Mouse (Mus musculus): ENCODE data around the gene Gtf2h1. TPM values are rescaled to one million over a fixed set of nuclear protein-coding genes. Genes with fewer than 3 reads are reported as not detected.

Gene Gtf2h1
- polyA plus RNA-seq, 1 experiment = 6.9 TPM

- DNase-seq (ENCODE audit: low read depth, low spot score) = no peak
- WGBS = 1% methylated on average over 51 of the region's 51 CpGs
Observed at GRCm38 (mm10) chr7:46845211-46845977, 49.5 kb downstream of the Gtf2h1 start.

GRCm38 (mm10) chr7:46845978-46846485 is 50.1 kb downstream of the Gtf2h1 start:
- WGBS = 0% methylated on average over 36 of the region's 36 CpGs
- no peak for DNase-seq (ENCODE audit: low read depth, low spot score)

GRCm38 (mm10) chr7:46846486-46847244 is 50.8 kb downstream of the Gtf2h1 start:
- no peak for DNase-seq (ENCODE audit: low read depth, low spot score)
- WGBS = 2% methylated on average over 28 of the region's 28 CpGs

- DNase-seq (ENCODE audit: low read depth, low spot score) = no peak
- 84% methylated on average over 5 of the region's 5 CpGs for WGBS
Observed at GRCm38 (mm10) chr7:46849287-46849686, 53.4 kb downstream of the Gtf2h1 start.

GRCm38 (mm10) chr7:46851026-46851425 is 55.1 kb downstream of the Gtf2h1 start:
- no peak for DNase-seq (ENCODE audit: low read depth, low spot score)
- WGBS = 83% methylated on average over 7 of the region's 7 CpGs

GRCm38 (mm10) chr7:46852666-46853065 is 56.8 kb downstream of the Gtf2h1 start:
- WGBS = 78% methylated on average over 1 of the region's 1 CpGs

GRCm38 (mm10) chr7:46853365-46853764 is 57.5 kb downstream of the Gtf2h1 start:
- no peak for DNase-seq (ENCODE audit: low read depth, low spot score)
- 91% methylated on average over 9 of the region's 9 CpGs for WGBS

More at GRCm38 (mm10) chr7:46852666-46853065, 56.8 kb downstream of the Gtf2h1 start:
- no peak for DNase-seq (ENCODE audit: low read depth, low spot score)

- no peak for DNase-seq (ENCODE audit: low read depth, low spot score)
- WGBS = 75% methylated on average over 7 of the region's 7 CpGs
Observed at GRCm38 (mm10) chr7:46855866-46856560, 60.1 kb downstream of the Gtf2h1 start.

GRCm38 (mm10) chr7:46857436-46857835 is 61.5 kb downstream of the Gtf2h1 start:
- DNase-seq (ENCODE audit: low read depth, low spot score) = no peak
- WGBS = 66% methylated on average over 9 of the region's 9 CpGs

GRCm38 (mm10) chr7:46859031-46859430 is 63.1 kb downstream of the Gtf2h1 start:
- DNase-seq (ENCODE audit: low read depth, low spot score) = no peak
- WGBS = 48% methylated on average over 6 of the region's 6 CpGs

GRCm38 (mm10) chr7:46860996-46861395 is 65.1 kb downstream of the Gtf2h1 start, which contains the start of gene Ldhc:
TSS of gene Ldhc (plus strand) at chr7:46861203.
- DNase-seq (ENCODE audit: low read depth, low spot score) = no peak
- WGBS = 39% methylated on average over 10 of the region's 10 CpGs

- WGBS = 59% methylated on average over 4 of the region's 4 CpGs
- DNase-seq (ENCODE audit: low read depth, low spot score) = no peak
Observed at GRCm38 (mm10) chr7:46871988-46872387, 76.1 kb downstream of the Gtf2h1 start.

Other genes starting within 250 kb of the Gtf2h1 start
- 8.1 and 9.0 TPM in 2 replicates for gene Sergef, start 156.3 kb upstream of the Gtf2h1 start, polyA plus RNA-seq (2012; rRNA removed)
- gene Tph1, start 123.6 kb upstream of the Gtf2h1 start, polyA plus RNA-seq (2012; rRNA removed) = 1.6 and 2.9 TPM in 2 replicates
- 5.1 and 6.0 TPM in 2 replicates for gene Saal1, start 85.4 kb upstream of the Gtf2h1 start, polyA plus RNA-seq (2012; rRNA removed)
- gene Saa3, start 80.4 kb upstream of the Gtf2h1 start, polyA plus RNA-seq (2012; rRNA removed) = 1.7 and 4.0 TPM in 2 replicates
- 0.05 TPM in 1 of 2 replicates, not detected in the other for gene Saa4, start 63.5 kb upstream of the Gtf2h1 start, polyA plus RNA-seq (2012; rRNA removed)
- 4.3 and 434 TPM in 2 replicates for gene Saa1, start 53.1 kb upstream of the Gtf2h1 start, polyA plus RNA-seq (2012; rRNA removed)
- 0.34 and 13.7 TPM in 2 replicates for gene Saa2, start 44.3 kb upstream of the Gtf2h1 start, polyA plus RNA-seq (2012; rRNA removed)
- 27.6 and 33.9 TPM in 2 replicates for gene Hps5, start within 50 bp of the Gtf2h1 start, polyA plus RNA-seq (2012; rRNA removed)
- gene Ldha, start 45.4 kb downstream of the Gtf2h1 start, polyA plus RNA-seq (2012; rRNA removed) = 1,305 and 1,564 TPM in 2 replicates
- gene Ldhc, start 65.1 kb downstream of the Gtf2h1 start, polyA plus RNA-seq (2012; rRNA removed) = not detected in 2 replicates
- 68.3 and 71.2 TPM in 2 replicates for gene Tsg101, start 123.9 kb downstream of the Gtf2h1 start, polyA plus RNA-seq (2012; rRNA removed)
- 2.5 and 4.3 TPM in 2 replicates for gene Uevld, start 162.4 kb downstream of the Gtf2h1 start, polyA plus RNA-seq (2012; rRNA removed)
- not detected in 2 replicates for gene Gm9999, start 187.5 kb downstream of the Gtf2h1 start, polyA plus RNA-seq (2012; rRNA removed)
- gene Spty2d1, start 212.3 kb downstream of the Gtf2h1 start, polyA plus RNA-seq (2012; rRNA removed) = 3.8 and 6.2 TPM in 2 replicates